Mouse (Mus musculus) embryonic facial prominence, embryonic 11.5 days (tissue): ENCODE results near the gene Gm11992. TPM values are rescaled to one million over a fixed set of nuclear protein-coding genes. Genes with fewer than 3 reads are reported as not detected.

ENCODE experiments used
- ATAC-seq: fragments of 200-750 bp; cut with Nextera tagmentation; replicated peaks from 2 replicates; pipeline ENCODE4 v1.8.0; 2017; ENCODE audit warnings: low read depth; ENCODE audit not compliant: insufficient number of reproducible peaks, low FRiP score, low TSS enrichment
- DNase-seq: peaks from one replicate; pipeline ENCODE4 v3.0.0-alpha.2; 2015; ENCODE audit warnings: low spot score
- H3K27ac ChIP-seq: fragments of 300-500 bp; sonication (generic); replicated peaks from 2 replicates; pipeline ENCODE4 v1.5.1; 2014; ENCODE audit warnings: mild to moderate bottlenecking, low read depth, low read length, control low read depth
- H3K27me3 ChIP-seq: fragments of 300-500 bp; sonication (generic); 2 replicates; pipeline ENCODE4 v1.6.1; 2014; ENCODE audit warnings: mild to moderate bottlenecking, low read length, moderate library complexity, mixed read lengths; ENCODE audit not compliant: control insufficient read depth, insufficient read depth
- H3K36me3 ChIP-seq: fragments of 300-500 bp; sonication (generic); replicated peaks from 2 replicates; pipeline ENCODE4 v1.6.1; 2014; ENCODE audit warnings: low read depth, mild to moderate bottlenecking, low read length, moderate library complexity, mixed read lengths; ENCODE audit not compliant: control insufficient read depth, insufficient read depth
- H3K4me1 ChIP-seq: fragments of 300-500 bp; sonication (generic); 2 replicates; pipeline ENCODE4 v1.6.1; 2014; ENCODE audit warnings: low read length, mixed read lengths; ENCODE audit not compliant: control insufficient read depth, insufficient read depth
- H3K4me2 ChIP-seq: fragments of 300-500 bp; sonication (generic); 2 replicates; pipeline ENCODE4 v1.6.1; 2014; ENCODE audit warnings: low read depth, mild to moderate bottlenecking, control low read depth, low read length, moderate library complexity
- H3K4me3 ChIP-seq: fragments of 300-500 bp; sonication (generic); 2 replicates; pipeline ENCODE4 v1.5.1; 2014; ENCODE audit warnings: low read depth, low read length, control low read depth
- H3K9ac ChIP-seq: fragments of 300-500 bp; sonication (generic); replicated peaks from 2 replicates; pipeline ENCODE4 v1.6.1; 2014; ENCODE audit warnings: mild to moderate bottlenecking, control low read depth, low read length
- H3K9me3 ChIP-seq: fragments of 300-500 bp; sonication (generic); replicated peaks from 2 replicates; pipeline ENCODE4 v1.6.1; 2016; ENCODE audit warnings: mild to moderate bottlenecking, low read length, inconsistent platforms, mixed read lengths; ENCODE audit not compliant: control insufficient read depth
- WGBS: fragments of 180-500 bp; shearing (Covaris S2); extraction: QIAGEN DNeasy Blood & Tissue Kit; methylation state at CpG from one replicate; pipeline ENCODE4 v1.1.7; 2014; 5-methylcytosine and 5-hydroxymethylcytosine counted together
- polyA plus RNA-seq: library from polyadenylated mRNA; unstranded; fragments of >200 nt; fragmentation: Nextera tagmentation; extraction: Ambion mirVana; gene quantifications from 2 replicates; pipeline ENCODE4 v1.2.1, GENCODE M21; 2014

Gene Gm11992
- polyA plus RNA-seq, 1 experiment from 2014 or later, result 1.0 TPM

- no peak overlapping the region for H3K27ac ChIP-seq
- ATAC-seq (no peak), DNase-seq (no peak)
- peaks cover 11% of the 10 kb centered on the region for H3K27me3 ChIP-seq
- no peak overlapping the region for H3K4me2 ChIP-seq
- H3K4me3 ChIP-seq, result no peak overlapping the region
- H3K4me1 ChIP-seq, result no peaks in the 10 kb centered on the region; the same call in 1 of the 2 replicates
- no peaks in the 10 kb centered on the region for H3K36me3 ChIP-seq
- no peak overlapping the region for H3K9ac ChIP-seq
- WGBS, result 62% methylated on average over 2 of the region's 2 CpGs
- H3K9me3 ChIP-seq, result no peaks in the 10 kb centered on the region
Observed at GRCm38 (mm10) chr11:9051895-9052294, 3.5 kb downstream of the Gm11992 start.

DNA sequence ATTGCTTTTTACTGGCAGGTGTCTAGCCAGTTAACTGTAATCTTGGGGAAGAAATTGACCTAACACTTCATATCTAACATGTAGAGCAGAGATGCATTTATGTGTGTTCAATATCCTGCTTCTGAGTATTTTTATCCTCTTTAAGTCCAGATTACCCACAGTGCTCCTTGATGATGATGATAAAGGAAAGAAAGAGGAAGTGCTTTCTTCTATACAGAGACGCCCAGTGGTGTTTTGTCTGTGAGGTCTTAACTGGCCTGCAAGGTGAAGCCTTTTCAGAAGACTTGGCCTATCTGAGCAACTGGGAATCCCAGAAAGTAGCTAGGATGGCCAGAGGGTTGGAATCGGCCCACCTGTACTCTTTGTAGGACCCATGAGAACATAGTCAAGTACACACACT, 8.5 kb downstream of the Gm11992 start:
- no peak overlapping the region for H3K27ac ChIP-seq
- DNase-seq (no peak), ATAC-seq (no peak)
- H3K9ac ChIP-seq, result no peak overlapping the region
- no peak overlapping the region for H3K4me3 ChIP-seq
- no peaks in the 10 kb centered on the region for H3K27me3 ChIP-seq
- no peak overlapping the region for H3K4me2 ChIP-seq
- no peaks in the 10 kb centered on the region for H3K36me3 ChIP-seq
- 87% methylated on average over 2 of the region's 2 CpGs for WGBS
- no peaks in the 10 kb centered on the region for H3K4me1 ChIP-seq
- H3K9me3 ChIP-seq, result no peaks in the 10 kb centered on the region

GRCm38 (mm10) chr11:9057711-9058110, 9.3 kb downstream of the Gm11992 start:
- no peak overlapping the region for H3K27ac ChIP-seq
- WGBS, result 94% methylated on average over 4 of the region's 4 CpGs
- no peaks in the 10 kb centered on the region for H3K9me3 ChIP-seq
- no peaks in the 10 kb centered on the region for H3K4me1 ChIP-seq
- H3K9ac ChIP-seq, result no peak overlapping the region
- no peaks in the 10 kb centered on the region for H3K27me3 ChIP-seq
- H3K4me2 ChIP-seq, result no peak overlapping the region
- ATAC-seq (no peak), DNase-seq (no peak)
- no peak overlapping the region for H3K4me3 ChIP-seq
- H3K36me3 ChIP-seq, result no peaks in the 10 kb centered on the region

DNA sequence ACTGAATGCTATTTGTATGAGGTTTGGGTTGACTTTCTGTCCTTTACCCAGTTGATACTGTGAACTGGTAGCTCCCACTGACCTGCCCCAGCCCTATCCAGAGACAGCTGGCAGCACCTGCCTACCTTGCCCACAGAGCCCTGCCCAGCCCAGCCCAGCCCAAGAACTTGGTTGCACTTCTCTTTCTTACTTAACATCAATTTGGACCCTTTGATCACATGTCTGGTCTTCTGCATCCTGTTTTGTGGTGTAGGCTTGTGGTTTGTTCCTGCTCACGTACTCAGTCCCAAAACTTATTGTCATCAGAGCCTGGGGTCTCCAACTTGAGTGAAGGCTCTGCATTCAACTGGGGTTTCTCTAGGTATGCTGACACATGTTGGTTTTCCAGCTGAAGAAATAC, 11.6 kb downstream of the Gm11992 start:
- no peak for ATAC-seq
- no peaks in the 10 kb centered on the region for H3K9me3 ChIP-seq
- 79% methylated on average over 1 of the region's 1 CpGs for WGBS

GRCm38 (mm10) chr11:9060484-9060883, 12.1 kb downstream of the Gm11992 start:
- no peak overlapping the region for H3K4me2 ChIP-seq
- H3K9ac ChIP-seq, result no peak overlapping the region
- no peak overlapping the region for H3K27ac ChIP-seq
- H3K9me3 ChIP-seq, result no peaks in the 10 kb centered on the region
- no peaks in the 10 kb centered on the region for H3K4me1 ChIP-seq
- H3K36me3 ChIP-seq, result no peaks in the 10 kb centered on the region
- DNase-seq (no peak), ATAC-seq (no peak)
- 67% methylated on average over 5 of the region's 5 CpGs for WGBS
- H3K27me3 ChIP-seq, result no peaks in the 10 kb centered on the region
- no peak overlapping the region for H3K4me3 ChIP-seq

More for the DNA sequence above, 11.6 kb downstream of the Gm11992 start:
- no peaks in the 10 kb centered on the region for H3K4me1 ChIP-seq
- no peaks in the 10 kb centered on the region for H3K36me3 ChIP-seq
- H3K9ac ChIP-seq, result no peak overlapping the region
- no peaks in the 10 kb centered on the region for H3K27me3 ChIP-seq
- no peak overlapping the region for H3K27ac ChIP-seq
- H3K4me2 ChIP-seq, result no peak overlapping the region
- H3K4me3 ChIP-seq, result no peak overlapping the region
- no peak for DNase-seq

DNA sequence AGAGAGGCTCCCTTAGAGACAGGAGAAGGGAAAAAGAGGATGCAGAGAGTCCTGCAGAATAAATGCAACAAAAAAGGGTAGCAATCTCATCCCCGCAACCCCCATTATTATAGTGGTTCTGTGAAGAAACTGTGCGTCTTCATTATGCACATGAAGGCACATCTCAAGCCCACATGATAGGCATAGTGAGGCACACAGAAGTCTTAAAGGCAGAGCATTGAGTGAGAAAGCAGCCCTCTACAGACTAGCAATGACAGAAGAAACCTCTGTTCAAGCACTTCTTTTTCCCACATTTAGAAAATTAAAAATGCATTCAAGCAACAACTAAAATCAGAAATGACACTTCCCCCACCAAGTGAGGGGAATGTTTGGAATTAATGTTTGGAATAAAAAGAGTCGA, 28.1 kb downstream of the Gm11992 start:
- no peak for ATAC-seq
- no peak overlapping the region for H3K4me2 ChIP-seq
- H3K4me3 ChIP-seq, result no peak overlapping the region
- no peaks in the 10 kb centered on the region for H3K9me3 ChIP-seq
- DNase-seq, result no peak
- WGBS, result 93% methylated on average over 3 of the region's 3 CpGs
- no peaks in the 10 kb centered on the region for H3K27me3 ChIP-seq
- no peak overlapping the region for H3K27ac ChIP-seq
- H3K9ac ChIP-seq, result no peak overlapping the region
- H3K36me3 ChIP-seq, result no peaks in the 10 kb centered on the region
- H3K4me1 ChIP-seq, result no peaks in the 10 kb centered on the region

GRCm38 (mm10) chr11:9113189-9113588, 64.8 kb downstream of the Gm11992 start:
- H3K27me3 ChIP-seq, result peaks cover 16% of the 10 kb centered on the region
- ATAC-seq, result no peak
- 69% methylated on average over 2 of the region's 2 CpGs for WGBS
- H3K9me3 ChIP-seq, result no peaks in the 10 kb centered on the region
- H3K4me1 ChIP-seq, result peaks cover 5% of the 10 kb centered on the region; the same call in 1 of the 2 replicates
- DNase-seq, result no peak
- no peak overlapping the region for H3K9ac ChIP-seq
- H3K4me3 ChIP-seq, result no peak overlapping the region
- no peak overlapping the region for H3K4me2 ChIP-seq
- H3K36me3 ChIP-seq, result no peaks in the 10 kb centered on the region
- no peak overlapping the region for H3K27ac ChIP-seq

DNA sequence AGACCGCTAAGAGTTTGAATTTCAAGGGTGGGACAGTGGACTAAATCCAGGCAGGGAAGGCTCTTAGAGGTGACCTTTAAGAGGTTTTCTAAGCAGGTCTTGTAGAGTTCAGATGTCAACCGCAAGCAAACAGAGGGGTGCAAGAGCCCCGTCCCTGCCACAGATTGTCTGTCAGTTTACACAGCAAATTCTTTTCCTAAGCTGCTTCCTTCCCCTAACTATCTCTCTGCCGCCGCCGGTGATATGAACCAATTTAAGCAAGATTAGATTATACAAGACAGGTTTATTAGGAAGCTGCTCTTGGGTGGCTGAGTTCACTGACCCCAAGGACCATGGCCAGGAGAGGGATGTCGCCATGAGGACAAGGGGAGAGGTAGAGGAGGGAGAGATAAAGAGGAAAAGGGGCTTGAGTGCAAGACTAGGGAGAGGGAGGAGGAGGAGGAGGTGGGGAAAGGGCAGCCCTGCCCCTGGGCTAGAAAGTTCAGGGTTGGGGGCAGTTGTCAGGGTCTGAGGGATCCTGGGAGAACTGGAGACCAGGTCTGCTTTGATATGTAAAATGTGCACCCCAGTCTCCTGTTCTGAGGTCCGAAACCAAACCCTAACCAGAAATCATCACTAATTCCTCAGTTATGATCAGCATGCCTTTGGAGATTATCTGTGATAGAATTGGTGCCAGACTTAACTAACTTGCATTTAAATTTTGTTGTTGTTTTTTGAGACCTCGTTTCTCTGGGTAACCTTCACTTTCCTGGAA, 67.2 kb downstream of the Gm11992 start:
- Histone ChIP-seq H3K27me3 (peaks cover 24% of the 10 kb centered on the region), H3K4me3 (no peak overlapping the region), H3K4me1 (peaks cover 11% of the 10 kb centered on the region), H3K4me2 (no peak overlapping the region), H3K9me3 (no peaks in the 10 kb centered on the region), H3K36me3 (no peaks in the 10 kb centered on the region), H3K9ac (no peak overlapping the region), H3K27ac (no peak overlapping the region)
- no peak for ATAC-seq
- WGBS, result 7% methylated on average over 9 of the region's 9 CpGs
- no peak for DNase-seq
